Mouse (Mus musculus) lung, adult 18-20 months (tissue): ENCODE data around the gene Adgrg1.

Source experiments
- DNase-seq, 2 experiments: peaks; one replicate each; pipeline ENCODE4 v3.0.0; 2022; ENCODE audit warnings: mixed read lengths in 2 of 2

Adgrg1 gene

GRCm38 (mm10) chr8:95041883-95042784 lies 67.6 kb downstream of the Adgrg1 start:
- no peak for DNase-seq

- no peak for DNase-seq
These were observed 70.3 kb downstream of the Adgrg1 start for GRCm38 (mm10) chr8:95044811-95045210.

- no peak for DNase-seq
These were observed 72.4 kb downstream of the Adgrg1 start for GRCm38 (mm10) chr8:95046982-95047381.

- DNase-seq: no peak
These were observed 73.5 kb downstream of the Adgrg1 start for GRCm38 (mm10) chr8:95047884-95048680.

GRCm38 (mm10) chr8:95049636-95050035 lies 75.1 kb downstream of the Adgrg1 start:
- no peak for DNase-seq

GRCm38 (mm10) chr8:95054438-95054837 lies 79.9 kb downstream of the Adgrg1 start:
- DNase-seq: no peak

- peak; percentile 27 to 44 for DNase-seq
These were observed 80.5 kb downstream of the Adgrg1 start, which contains the start of gene Drc7 for GRCm38 (mm10) chr8:95054927-95055510. Gene Drc7 (plus strand): TSS chr8:95055103.

- no peak for DNase-seq
These were observed 81.9 kb downstream of the Adgrg1 start for GRCm38 (mm10) chr8:95056414-95056813.

- no peak for DNase-seq
These were observed 84.1 kb downstream of the Adgrg1 start for GRCm38 (mm10) chr8:95058661-95059060.

- DNase-seq: no peak
These were observed 85.4 kb downstream of the Adgrg1 start for GRCm38 (mm10) chr8:95059812-95060533.
